Mouse (Mus musculus): Measurements from ENCODE around the gene Rnaseh1. TPM values are rescaled to one million over a fixed set of nuclear protein-coding genes. Genes with fewer than 3 reads are reported as not detected.

Gene Rnaseh1
- polyA plus RNA-seq, 1 experiment from 2014 or later = 24.0 TPM

DNA sequence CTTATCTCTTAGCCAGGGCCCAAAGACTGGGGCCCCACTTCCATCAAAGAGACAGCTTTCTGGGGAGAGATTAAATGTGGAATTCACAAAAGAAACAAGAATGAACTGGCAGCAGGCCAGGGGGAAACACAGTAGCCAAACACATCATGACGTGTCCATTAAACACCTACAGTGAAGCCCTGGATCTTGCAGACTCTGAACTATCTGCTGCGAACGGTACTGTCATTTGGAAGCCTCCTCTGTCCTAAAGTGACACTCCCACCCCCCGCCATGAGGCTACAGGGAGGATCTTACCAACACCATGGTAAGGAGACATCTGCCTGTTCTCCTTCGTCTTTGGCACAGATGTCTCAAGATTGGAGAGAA lies 27.3 kb upstream of the Rnaseh1 start:
- 0 out of 2 replicates have a peak, but pooled peaks cover 5% of the 10 kb centered on the region for H3K4me1 ChIP-seq (ENCODE audit: control insufficient read depth, insufficient read depth, low read length)
- H3K9me3 ChIP-seq (ENCODE audit: control insufficient read depth, low read length) = no peaks in the 10 kb centered on the region
- DNase-seq (ENCODE audit: low spot score) (peak; percentile 48), ATAC-seq (ENCODE audit: low read depth) (no peak)
- H3K27me3 ChIP-seq (replicated peaks; ENCODE audit: control insufficient read depth, insufficient read depth, low read length) = no peaks in the 10 kb centered on the region
- H3K27ac ChIP-seq (replicated peaks; ENCODE audit: low read depth, low read length) = no peak overlapping the region
- H3K4me2 ChIP-seq (ENCODE audit: low read depth, low read length) = no peak overlapping the region
- H3K9ac ChIP-seq (ENCODE audit: low read depth, low read length) = no peak overlapping the region
- H3K36me3 ChIP-seq (ENCODE audit: control insufficient read depth, insufficient read depth, low read length) = no peaks in the 10 kb centered on the region
- 51% methylated on average over 5 of the region's 5 CpGs for WGBS
- no peak overlapping the region for H3K4me3 ChIP-seq (ENCODE audit: low read depth, low read length)

DNA sequence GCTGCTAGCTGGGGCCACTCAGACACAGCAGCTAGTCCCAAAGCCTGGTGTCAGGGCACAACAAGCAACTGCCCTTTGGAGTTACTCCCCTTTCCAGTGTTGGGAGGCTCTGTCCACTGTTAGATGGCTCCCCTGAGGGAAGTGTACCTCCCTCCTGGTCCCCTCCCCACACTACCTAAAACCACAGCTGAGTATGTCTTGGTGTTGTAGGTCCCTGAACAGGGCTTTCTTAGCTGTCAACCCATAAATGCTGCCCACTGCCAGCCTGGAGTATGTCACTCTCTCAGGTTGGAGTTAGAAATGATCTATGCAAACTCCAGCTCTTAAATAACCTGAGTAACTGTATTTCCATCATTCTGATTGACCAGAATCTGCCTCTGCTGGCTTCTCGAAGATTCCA lies 26.8 kb upstream of the Rnaseh1 start:
- DNase-seq (ENCODE audit: low spot score) = no peak
- H3K27me3 ChIP-seq (replicated peaks; ENCODE audit: control insufficient read depth, insufficient read depth, low read length) = no peaks in the 10 kb centered on the region
- no peaks in the 10 kb centered on the region for H3K36me3 ChIP-seq (ENCODE audit: control insufficient read depth, insufficient read depth, low read length)
- H3K27ac ChIP-seq (replicated peaks; ENCODE audit: low read depth, low read length) = no peak overlapping the region
- no peak overlapping the region for H3K4me3 ChIP-seq (ENCODE audit: low read depth, low read length)
- H3K9ac ChIP-seq (ENCODE audit: low read depth, low read length) = no peak overlapping the region
- WGBS = 70% methylated on average over 1 of the region's 1 CpGs
- H3K9me3 ChIP-seq (ENCODE audit: control insufficient read depth, low read length) = no peaks in the 10 kb centered on the region
- no peak overlapping the region for H3K4me2 ChIP-seq (ENCODE audit: low read depth, low read length)
- ATAC-seq (ENCODE audit: low read depth) = no peak
- 0 out of 2 replicates have a peak, but pooled peaks cover 5% of the 10 kb centered on the region for H3K4me1 ChIP-seq (ENCODE audit: control insufficient read depth, insufficient read depth, low read length)

GRCm38 (mm10) chr12:28623195-28623594 lies 26.2 kb upstream of the Rnaseh1 start, which contains the start of gene Colec11:
Gene Colec11 (minus strand): TSS chr12:28623377.
- H3K4me2 ChIP-seq (ENCODE audit: low read depth, low read length) = no peak within 1 kb of the TSS
- H3K27me3 ChIP-seq (replicated peaks; ENCODE audit: control insufficient read depth, insufficient read depth, low read length) = no peaks in the 10 kb centered on the region
- no peak for ATAC-seq (ENCODE audit: low read depth)
- peaks cover 2% of the 10 kb centered on the region; the same call in 1 of the 2 replicates for H3K36me3 ChIP-seq (ENCODE audit: control insufficient read depth, insufficient read depth, low read length)
- no peak within 1 kb of the TSS for H3K27ac ChIP-seq (replicated peaks; ENCODE audit: low read depth, low read length)
- H3K4me1 ChIP-seq (ENCODE audit: control insufficient read depth, insufficient read depth, low read length) = 0 out of 2 replicates have a peak, but pooled peaks cover 5% of the 10 kb centered on the region
- WGBS = 48% methylated on average over 5 of the region's 5 CpGs
- no peak for DNase-seq (ENCODE audit: low spot score)
- H3K9me3 ChIP-seq (ENCODE audit: control insufficient read depth, low read length) = no peaks in the 10 kb centered on the region
- no peak within 1 kb of the TSS for H3K4me3 ChIP-seq (ENCODE audit: low read depth, low read length)
- no peak within 1 kb of the TSS for H3K9ac ChIP-seq (ENCODE audit: low read depth, low read length)

DNA sequence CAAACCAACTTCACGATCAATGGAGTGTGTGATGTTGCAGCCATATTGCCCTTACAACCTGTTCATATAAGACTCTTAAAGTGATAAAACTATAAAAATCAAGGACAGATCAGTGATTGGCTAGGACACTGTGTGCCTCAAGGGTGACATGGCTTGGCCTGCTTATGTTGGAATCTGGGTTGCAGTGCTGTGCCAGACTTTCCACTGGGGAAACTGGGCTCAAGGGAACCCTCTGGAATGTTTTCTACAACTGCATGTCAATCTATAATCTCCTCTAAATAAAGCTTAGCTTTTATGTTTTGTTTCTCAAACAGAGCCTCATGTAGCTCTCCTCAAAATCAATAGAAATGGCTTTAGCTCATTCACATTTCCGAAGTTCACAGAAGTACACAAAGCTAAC lies 25.2 kb upstream of the Rnaseh1 start:
- Histone ChIP-seq H3K4me1 (ENCODE audit: control insufficient read depth, insufficient read depth, low read length) (0 out of 2 replicates have a peak, but pooled peaks cover 5% of the 10 kb centered on the region), H3K9me3 (ENCODE audit: control insufficient read depth, low read length) (no peaks in the 10 kb centered on the region), H3K36me3 (ENCODE audit: control insufficient read depth, insufficient read depth, low read length) (peaks cover 13% of the 10 kb centered on the region), H3K4me2 (ENCODE audit: low read depth, low read length) (no peak overlapping the region), H3K27ac (replicated peaks; ENCODE audit: low read depth, low read length) (no peak overlapping the region), H3K27me3 (replicated peaks; ENCODE audit: control insufficient read depth, insufficient read depth, low read length) (no peaks in the 10 kb centered on the region), H3K9ac (ENCODE audit: low read depth, low read length) (no peak overlapping the region), H3K4me3 (ENCODE audit: low read depth, low read length) (no peak overlapping the region)
- no peak for DNase-seq (ENCODE audit: low spot score)
- no peak for ATAC-seq (ENCODE audit: low read depth)
- 92% methylated on average over 2 of the region's 2 CpGs for WGBS

- peaks cover 24% of the 10 kb centered on the region for H3K36me3 ChIP-seq (ENCODE audit: control insufficient read depth, insufficient read depth, low read length)
- H3K9ac ChIP-seq (ENCODE audit: low read depth, low read length) = no peak overlapping the region
- no peak overlapping the region for H3K4me2 ChIP-seq (ENCODE audit: low read depth, low read length)
- H3K4me3 ChIP-seq (ENCODE audit: low read depth, low read length) = no peak overlapping the region
- 80% methylated on average over 7 of the region's 7 CpGs for WGBS
- DNase-seq (ENCODE audit: low spot score) (no peak), ATAC-seq (ENCODE audit: low read depth) (no peak)
- H3K9me3 ChIP-seq (ENCODE audit: control insufficient read depth, low read length) = no peaks in the 10 kb centered on the region
- 0 out of 2 replicates have a peak, but pooled peaks cover 5% of the 10 kb centered on the region for H3K4me1 ChIP-seq (ENCODE audit: control insufficient read depth, insufficient read depth, low read length)
- H3K27ac ChIP-seq (replicated peaks; ENCODE audit: low read depth, low read length) = no peak overlapping the region
- H3K27me3 ChIP-seq (replicated peaks; ENCODE audit: control insufficient read depth, insufficient read depth, low read length) = no peaks in the 10 kb centered on the region
Measured at GRCm38 (mm10) chr12:28625407-28625806, 24.0 kb upstream of the Rnaseh1 start.

- DNase-seq (ENCODE audit: low spot score) = no peak
- Histone ChIP-seq H3K4me2 (ENCODE audit: low read depth, low read length) (no peak overlapping the region), H3K4me1 (ENCODE audit: control insufficient read depth, insufficient read depth, low read length) (0 out of 2 replicates have a peak, but pooled peaks cover 4% of the 10 kb centered on the region)
Measured at GRCm38 (mm10) chr12:28627092-28627491, 22.3 kb upstream of the Rnaseh1 start.

GRCm38 (mm10) chr12:28628436-28628835 lies 21.0 kb upstream of the Rnaseh1 start:
- Histone ChIP-seq H3K9me3 (ENCODE audit: control insufficient read depth, low read length) (no peaks in the 10 kb centered on the region), H3K27me3 (replicated peaks; ENCODE audit: control insufficient read depth, insufficient read depth, low read length) (no peaks in the 10 kb centered on the region), H3K4me1 (ENCODE audit: control insufficient read depth, insufficient read depth, low read length) (no peaks in the 10 kb centered on the region), H3K36me3 (ENCODE audit: control insufficient read depth, insufficient read depth, low read length) (peaks cover 54% of the 10 kb centered on the region), H3K9ac (ENCODE audit: low read depth, low read length) (no peak overlapping the region), H3K27ac (replicated peaks; ENCODE audit: low read depth, low read length) (no peak overlapping the region), H3K4me2 (ENCODE audit: low read depth, low read length) (no peak overlapping the region), H3K4me3 (ENCODE audit: low read depth, low read length) (no peak overlapping the region)
- no peak for DNase-seq (ENCODE audit: low spot score)
- 93% methylated on average over 2 of the region's 2 CpGs for WGBS
- no peak for ATAC-seq (ENCODE audit: low read depth)

More at GRCm38 (mm10) chr12:28627092-28627491, 22.3 kb upstream of the Rnaseh1 start:
- Histone ChIP-seq H3K27me3 (replicated peaks; ENCODE audit: control insufficient read depth, insufficient read depth, low read length) (no peaks in the 10 kb centered on the region), H3K36me3 (ENCODE audit: control insufficient read depth, insufficient read depth, low read length) (peaks cover 41% of the 10 kb centered on the region), H3K9me3 (ENCODE audit: control insufficient read depth, low read length) (no peaks in the 10 kb centered on the region), H3K27ac (replicated peaks; ENCODE audit: low read depth, low read length) (no peak overlapping the region), H3K9ac (ENCODE audit: low read depth, low read length) (no peak overlapping the region), H3K4me3 (ENCODE audit: low read depth, low read length) (no peak overlapping the region)
- 67% methylated on average over 4 of the region's 4 CpGs for WGBS
- no peak for ATAC-seq (ENCODE audit: low read depth)

DNA sequence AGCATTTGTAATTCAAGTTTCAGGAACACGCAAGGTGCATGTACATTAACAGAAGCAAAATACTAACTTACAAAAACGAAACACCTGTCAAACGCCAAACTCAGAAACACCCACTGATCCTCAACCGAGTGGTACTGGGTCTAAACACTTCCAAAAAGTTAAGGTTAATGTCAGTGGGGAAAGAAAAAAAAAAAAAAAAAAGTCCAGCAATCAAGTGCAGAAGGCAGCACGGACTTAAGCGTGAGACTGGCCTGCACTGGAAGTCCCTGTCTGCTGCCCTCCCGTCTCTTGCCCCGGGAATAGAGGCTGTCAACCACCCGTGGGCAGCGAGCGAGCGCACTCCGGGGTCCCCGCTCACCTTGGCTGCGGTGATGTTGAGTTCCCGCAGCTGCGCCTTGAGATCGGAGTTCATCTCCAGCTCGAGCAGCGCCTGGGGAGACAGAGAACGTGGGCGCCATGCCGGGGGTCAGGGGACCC lies 14.3 kb upstream of the Rnaseh1 start:
- H3K9me3 ChIP-seq (ENCODE audit: control insufficient read depth, low read length) = no peaks in the 10 kb centered on the region
- ATAC-seq (ENCODE audit: low read depth) (peak; percentile 5; the same call in 1 of the 2 replicates), DNase-seq (ENCODE audit: low spot score) (no peak)
- 1% methylated on average over 21 of the region's 23 CpGs for WGBS
- peaks cover 45% of the 10 kb centered on the region for H3K36me3 ChIP-seq (ENCODE audit: control insufficient read depth, insufficient read depth, low read length)
- peak overlapping the region; percentile 66 for H3K4me2 ChIP-seq (ENCODE audit: low read depth, low read length)
- H3K4me1 ChIP-seq (ENCODE audit: control insufficient read depth, insufficient read depth, low read length) = peaks cover 6% of the 10 kb centered on the region; the same call in 1 of the 2 replicates
- H3K9ac ChIP-seq (ENCODE audit: low read depth, low read length) = peak overlapping the region; percentile 99
- no peaks in the 10 kb centered on the region for H3K27me3 ChIP-seq (replicated peaks; ENCODE audit: control insufficient read depth, insufficient read depth, low read length)
- peak overlapping the region; percentile 80 for H3K4me3 ChIP-seq (ENCODE audit: low read depth, low read length)
- H3K27ac ChIP-seq (replicated peaks; ENCODE audit: low read depth, low read length) = peak overlapping the region; percentile 91
